Mouse (Mus musculus): ENCODE measurements around the gene Nfkb2.

Nfkb2 gene

GRCm38 (mm10) chr19:46344710-46345419, 40.7 kb downstream of the Nfkb2 start:
- no peak for DNase-seq (ENCODE audit: low spot score)

GRCm38 (mm10) chr19:46347146-46347545, 43.0 kb downstream of the Nfkb2 start:
- no peak for DNase-seq (ENCODE audit: low spot score)

GRCm38 (mm10) chr19:46347936-46348668, 44.0 kb downstream of the Nfkb2 start:
- DNase-seq (ENCODE audit: low spot score), result no peak

- DNase-seq (ENCODE audit: low spot score), result peak; percentile 91
Measured at GRCm38 (mm10) chr19:46348761-46349458, 44.8 kb downstream of the Nfkb2 start.

GRCm38 (mm10) chr19:46349550-46349949, 45.4 kb downstream of the Nfkb2 start:
- DNase-seq (ENCODE audit: low spot score), result no peak

GRCm38 (mm10) chr19:46350168-46350932, 46.2 kb downstream of the Nfkb2 start, which contains the start of gene 2310034G01Rik:
Gene 2310034G01Rik (minus strand): TSS chr19:46350302.
- no peak for DNase-seq (ENCODE audit: low spot score)

- peak; percentile 90 for DNase-seq (ENCODE audit: low spot score)
Measured at GRCm38 (mm10) chr19:46356701-46357138, 52.6 kb downstream of the Nfkb2 start.

- DNase-seq (ENCODE audit: low spot score), result no peak
Measured at GRCm38 (mm10) chr19:46357344-46358280, 53.5 kb downstream of the Nfkb2 start.

GRCm38 (mm10) chr19:46358381-46358780, 54.3 kb downstream of the Nfkb2 start:
- DNase-seq (ENCODE audit: low spot score), result no peak
